Mouse (Mus musculus) retina, embryonic 14.5 days (tissue): ENCODE data around the gene Fgl2.
A peak's percentile ranks its signal among the peaks of the same experiment; 100 is the strongest.

Experiments
- DNase-seq: peaks from one replicate; pipeline ENCODE4 v3.0.0-alpha.2; 2015; ENCODE audit warnings: low spot score

The Fgl2 gene

DNA sequence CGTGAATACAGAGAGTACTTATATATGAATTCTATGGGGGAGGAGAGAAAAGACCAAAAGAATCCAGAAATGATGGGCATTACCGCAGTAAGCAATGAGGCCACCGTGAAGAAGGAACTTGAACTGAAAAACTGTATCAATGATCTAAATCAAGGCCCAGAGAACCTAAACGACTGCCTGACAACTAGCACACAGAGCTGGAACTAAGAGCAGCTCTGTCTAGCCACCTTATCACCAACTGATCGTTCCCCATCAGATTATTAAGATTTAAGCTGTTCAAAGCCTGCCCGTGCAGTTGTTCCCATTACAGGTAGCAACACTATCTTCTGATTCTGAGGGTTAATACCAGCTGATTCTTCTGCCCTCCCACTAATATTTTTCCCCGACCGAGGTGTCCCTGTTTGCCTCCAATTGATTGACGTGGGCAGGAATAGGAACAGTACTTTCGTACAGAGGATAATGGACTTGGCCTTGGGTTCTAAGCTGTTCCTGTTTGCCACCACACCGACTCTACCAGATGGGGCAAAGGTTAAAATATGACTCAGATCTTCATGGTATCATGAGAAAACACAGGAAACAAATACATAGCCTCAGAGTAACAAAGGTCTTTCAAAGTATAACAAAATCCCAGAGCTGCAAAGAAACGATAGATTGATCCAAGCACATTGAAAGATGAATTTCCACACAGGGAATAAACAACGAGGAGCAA is 12.0 kb downstream of the Fgl2 start:
- DNase-seq, result no peak

DNA sequence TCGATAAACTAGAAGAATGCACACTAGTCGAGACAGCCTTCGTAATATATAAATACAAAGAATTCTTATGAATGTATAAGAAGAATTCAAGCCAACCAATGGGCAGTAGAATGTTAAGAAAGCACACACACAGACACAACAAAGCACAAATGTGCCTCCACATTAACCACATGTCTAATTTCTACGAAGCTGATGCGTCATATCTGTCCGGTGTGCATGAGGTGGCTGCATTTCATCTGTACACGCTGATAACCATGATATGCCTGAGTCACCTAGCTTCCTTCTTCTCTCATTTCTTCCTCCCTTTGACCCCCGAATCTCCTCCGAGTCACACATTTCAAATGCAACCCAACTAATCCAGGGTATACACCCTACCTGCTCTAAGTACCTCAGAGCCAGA is 12.5 kb downstream of the Fgl2 start:
- DNase-seq, result no peak

DNA sequence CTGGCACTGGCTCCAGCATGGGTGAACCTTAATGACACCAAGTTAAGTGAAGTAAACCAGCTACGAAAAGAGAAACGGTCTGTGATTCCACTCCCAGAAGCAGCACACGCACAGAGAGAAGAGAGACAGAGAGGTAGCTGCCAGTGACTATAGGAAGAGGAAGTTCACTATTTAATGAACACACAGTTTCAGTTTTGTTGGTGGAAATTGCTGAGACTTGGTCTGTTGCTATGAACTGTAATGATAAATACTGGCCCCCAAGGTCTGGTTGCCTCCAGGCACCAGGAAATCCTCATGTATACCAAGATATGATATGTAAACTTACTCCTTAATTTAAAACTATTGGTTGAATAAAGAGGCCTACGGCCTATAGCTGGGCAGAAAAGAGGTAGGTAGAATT is 14.0 kb downstream of the Fgl2 start:
- no peak for DNase-seq

DNA sequence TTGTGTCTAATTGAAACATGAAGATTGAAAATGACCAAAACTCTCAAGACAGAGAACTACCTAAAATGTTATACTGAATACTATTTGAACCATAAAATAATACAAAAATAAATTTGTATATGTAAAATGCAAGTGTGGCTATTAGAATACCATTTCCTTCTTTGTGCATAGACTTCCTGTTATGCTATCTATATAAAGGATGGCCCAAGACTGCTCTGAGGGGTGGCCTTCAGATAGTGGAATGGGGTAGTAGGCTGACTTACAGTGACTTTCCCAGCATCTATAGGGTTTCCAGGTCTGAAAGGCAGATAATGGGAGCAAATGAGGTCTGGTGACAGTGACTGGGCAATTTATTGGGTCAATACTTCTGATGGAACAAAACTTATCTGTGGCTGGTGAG is 14.9 kb downstream of the Fgl2 start:
- DNase-seq, result no peak

DNA sequence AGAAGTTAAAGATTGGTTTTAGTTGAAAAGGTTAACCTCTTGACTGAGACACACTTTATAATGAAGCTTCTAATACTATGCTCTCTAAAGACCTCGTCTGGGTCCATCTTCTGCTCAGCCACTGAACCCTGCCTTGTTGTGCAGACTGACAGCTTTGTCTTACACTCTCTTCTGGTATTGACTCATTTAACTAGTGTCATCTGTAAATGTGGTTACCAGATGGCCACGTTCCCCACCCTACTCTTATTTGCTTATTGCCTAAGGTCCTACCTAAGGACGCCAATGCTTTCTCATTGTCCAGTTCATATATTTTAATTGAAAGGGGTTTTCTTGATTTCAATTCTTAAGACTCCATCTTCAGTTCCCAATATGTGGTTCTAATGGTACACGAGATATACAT is 16.4 kb downstream of the Fgl2 start:
- DNase-seq, result no peak

DNA sequence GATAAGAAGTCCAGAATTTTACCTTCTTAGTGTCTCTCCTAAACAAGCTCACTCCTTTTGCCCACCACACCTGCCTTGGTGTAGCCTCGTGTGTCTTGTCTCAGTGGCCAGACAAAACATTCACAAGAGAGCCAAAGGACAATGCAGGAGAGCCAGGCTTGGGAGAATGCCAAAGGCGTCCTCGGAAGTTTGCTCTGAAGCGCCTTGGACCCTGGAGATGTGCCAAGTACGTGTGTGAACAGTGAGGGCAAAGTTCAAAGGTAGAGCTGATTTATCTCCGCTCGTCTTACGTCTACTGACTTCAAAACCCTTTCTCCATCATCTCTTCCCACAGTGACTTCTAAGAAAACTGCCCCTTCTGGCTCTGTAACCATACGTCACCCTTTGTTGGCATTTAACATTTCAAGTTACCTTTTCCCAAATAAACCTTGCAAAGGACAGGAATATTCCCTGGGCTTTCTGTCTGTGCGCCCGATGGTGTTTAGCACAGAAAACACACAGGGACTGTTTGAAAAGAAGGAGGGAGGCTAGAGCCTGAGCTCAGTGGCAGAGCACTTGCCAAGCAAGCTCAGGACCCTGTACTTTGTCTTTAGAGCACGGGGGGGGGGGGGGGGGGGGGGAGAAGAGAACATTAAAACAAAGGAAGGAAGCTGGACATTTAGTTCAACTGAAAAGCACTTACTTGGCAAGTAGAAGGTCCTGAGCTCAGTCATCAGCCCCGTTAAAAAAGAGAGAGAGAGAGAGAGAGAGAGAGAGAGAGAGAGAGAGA is 19.4 kb downstream of the Fgl2 start:
- no peak for DNase-seq

DNA sequence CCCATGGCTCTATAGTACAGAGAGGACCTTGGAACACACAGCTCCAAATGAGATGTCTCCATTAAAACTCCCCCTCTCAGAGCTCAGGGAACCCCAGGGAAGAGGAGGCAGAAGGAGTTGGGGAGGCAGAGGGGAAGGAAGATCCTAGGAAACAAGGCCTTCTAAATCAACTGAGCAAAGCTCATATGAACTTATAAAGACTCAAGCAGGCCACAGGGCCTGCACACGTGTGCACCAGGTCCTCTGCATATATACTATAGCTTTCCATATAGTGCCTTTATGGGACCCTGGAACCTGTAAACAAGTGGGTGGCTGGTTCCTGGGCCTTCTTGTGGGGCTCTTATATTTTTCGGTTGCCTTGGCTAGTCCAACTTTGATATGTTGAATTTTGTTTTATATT is 22.1 kb downstream of the Fgl2 start:
- no peak for DNase-seq

DNA sequence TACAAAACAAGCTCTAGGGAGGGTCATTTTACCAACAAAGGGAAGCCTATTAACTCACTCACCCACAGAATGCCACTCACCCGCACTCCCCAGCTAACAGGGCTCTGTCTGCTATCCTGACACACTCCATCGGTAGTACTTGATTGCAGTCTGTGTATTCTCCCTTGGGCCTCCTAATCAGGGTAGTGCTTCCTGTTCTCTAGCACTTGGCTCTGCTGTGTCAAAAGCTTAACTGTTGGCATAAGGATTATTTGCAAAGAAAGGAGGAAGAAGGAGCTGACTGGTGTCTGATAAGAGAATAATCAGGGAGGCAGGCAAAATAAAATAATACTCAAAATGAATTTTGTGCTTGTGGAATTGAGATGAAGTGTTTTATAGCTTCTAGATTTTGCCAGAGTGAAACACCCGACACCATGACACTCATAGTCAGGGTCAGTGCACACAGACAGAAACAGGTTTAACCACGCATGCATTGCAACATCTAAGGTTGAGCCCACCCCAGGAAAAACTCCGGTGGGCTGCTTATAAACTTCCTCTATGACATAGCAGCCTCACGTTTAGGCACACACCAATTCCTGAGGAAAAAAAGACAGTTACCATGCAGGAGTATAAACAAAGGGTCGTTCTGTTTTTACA is 22.9 kb downstream of the Fgl2 start:
- peak; percentile 18 for DNase-seq

DNA sequence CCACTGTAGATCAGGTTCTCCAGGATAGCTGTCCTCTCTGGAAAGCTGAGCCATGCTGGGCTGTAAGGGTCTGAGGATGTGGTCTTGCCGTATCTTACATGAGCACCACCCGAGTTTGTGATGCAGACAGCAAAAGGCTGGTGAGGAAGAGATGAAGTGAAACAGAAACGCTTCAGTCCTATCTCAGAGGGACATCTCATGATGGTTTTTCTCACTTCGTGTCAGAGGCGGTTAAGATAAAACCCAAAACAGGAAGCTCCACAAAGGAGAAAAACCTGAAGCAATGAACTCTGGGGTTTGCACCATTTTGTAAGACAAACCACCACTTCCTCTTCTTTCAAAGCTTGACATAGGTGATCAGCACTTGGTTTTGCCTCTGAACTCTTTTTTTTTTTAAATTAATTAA is 38.8 kb downstream of the Fgl2 start:
- DNase-seq, result no peak

DNA sequence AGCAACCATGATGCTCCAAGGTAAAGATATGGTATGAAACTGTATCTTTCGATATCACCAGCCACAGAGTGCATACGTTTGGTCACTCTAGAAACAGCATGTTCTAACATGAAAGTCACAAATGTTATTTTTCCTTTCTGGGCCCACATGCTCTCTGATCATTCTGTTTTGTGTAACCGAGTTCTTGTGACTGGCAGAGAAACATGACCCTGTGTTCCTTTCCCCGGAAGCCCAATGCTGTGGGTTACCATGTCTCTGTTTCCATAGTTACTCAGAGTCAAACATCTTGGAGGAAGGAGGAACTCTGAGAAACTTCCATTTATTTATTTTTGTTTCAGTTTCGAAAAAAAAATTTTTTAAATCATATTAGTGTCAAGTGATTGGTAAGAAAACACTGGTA is 39.6 kb downstream of the Fgl2 start:
- DNase-seq, result no peak

DNA sequence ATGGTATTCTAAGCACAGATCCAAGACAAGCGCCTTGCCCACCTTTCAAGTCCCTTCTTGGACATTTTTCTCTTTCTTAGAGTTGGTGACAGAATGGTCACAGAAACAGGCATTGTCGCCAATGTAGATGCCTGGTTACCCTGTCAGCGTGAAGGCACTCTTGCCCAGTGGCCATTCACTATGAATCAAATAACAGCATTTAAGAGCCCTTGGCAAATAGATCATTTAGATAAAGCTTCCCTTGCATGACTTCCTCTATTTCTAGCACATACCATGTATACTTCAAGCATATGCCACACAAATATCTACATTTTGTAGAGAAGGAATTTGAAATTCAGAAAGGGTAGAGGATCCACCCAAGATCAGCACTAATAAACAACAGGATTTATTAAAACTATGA is 40.9 kb downstream of the Fgl2 start:
- no peak for DNase-seq

DNA sequence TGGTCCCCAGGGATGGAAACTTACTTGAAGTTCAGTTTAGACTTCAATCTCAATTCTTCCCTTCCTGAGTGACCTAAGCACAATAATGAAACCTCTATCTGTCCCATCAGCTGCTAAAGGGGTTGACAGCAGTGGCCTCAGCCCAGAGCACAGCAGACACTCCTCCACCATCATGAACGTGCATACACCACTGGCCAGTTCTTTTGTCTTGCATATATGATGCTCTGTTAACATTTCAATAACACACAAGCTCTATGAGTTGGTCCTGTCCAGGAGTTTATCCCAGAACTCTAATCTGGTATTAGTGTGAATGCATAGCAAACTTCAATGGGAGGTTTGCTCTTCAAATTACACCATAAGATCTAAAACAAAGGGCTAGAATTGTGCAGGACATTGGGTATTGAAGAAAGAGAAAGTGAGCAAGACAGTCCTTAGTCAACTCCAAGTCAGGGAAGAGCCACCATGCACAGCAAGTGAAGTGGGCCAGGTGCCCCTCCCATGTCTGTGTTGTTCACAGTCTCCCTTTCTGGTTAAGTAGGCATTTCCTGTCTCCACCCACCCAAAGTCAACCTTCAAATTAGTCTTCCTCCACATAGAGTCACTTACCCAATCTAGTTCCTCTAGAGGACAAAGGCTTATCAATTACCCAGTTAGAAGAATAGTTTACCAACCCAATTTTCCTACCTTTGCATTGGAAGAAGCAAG is 41.8 kb downstream of the Fgl2 start:
- DNase-seq, result no peak

DNA sequence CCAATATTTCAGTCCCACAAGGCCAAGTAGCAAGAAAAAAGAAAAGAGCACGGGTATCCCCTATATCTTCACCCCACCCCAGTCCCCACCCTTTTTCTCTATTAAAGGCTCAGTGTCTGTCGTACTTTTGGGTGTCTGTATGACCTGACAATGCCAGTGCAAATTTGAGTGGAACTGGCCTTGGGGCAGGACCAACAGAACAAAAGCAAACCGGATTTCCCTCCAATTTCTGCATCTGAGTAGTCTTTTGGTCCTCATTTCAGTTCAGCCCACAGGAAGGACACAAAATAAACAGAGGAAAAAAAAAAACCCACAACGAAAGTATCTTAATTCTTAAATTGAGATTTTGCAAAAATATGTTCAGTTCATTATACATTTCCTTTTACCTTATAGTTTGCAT is 46.2 kb downstream of the Fgl2 start:
- DNase-seq, result no peak

DNA sequence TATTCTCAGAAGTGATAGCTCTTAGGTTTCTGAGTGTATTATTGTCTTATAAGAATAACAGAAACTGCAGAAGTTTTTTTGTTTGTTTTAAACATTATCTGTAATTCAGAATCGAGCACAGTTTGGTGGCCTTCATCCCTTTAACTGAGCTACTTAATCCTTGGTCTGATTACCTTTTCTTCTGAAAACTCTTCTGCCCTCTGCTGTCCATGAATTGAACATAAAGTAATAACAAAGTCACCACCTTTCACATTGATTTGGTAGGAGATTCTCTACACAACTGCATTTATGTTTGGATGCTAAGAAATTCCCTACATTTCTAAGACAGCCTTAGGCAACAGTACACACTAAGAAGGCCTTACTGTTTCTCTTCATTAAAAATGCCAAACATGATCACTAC is 48.2 kb downstream of the Fgl2 start:
- DNase-seq, result peak; percentile 64

DNA sequence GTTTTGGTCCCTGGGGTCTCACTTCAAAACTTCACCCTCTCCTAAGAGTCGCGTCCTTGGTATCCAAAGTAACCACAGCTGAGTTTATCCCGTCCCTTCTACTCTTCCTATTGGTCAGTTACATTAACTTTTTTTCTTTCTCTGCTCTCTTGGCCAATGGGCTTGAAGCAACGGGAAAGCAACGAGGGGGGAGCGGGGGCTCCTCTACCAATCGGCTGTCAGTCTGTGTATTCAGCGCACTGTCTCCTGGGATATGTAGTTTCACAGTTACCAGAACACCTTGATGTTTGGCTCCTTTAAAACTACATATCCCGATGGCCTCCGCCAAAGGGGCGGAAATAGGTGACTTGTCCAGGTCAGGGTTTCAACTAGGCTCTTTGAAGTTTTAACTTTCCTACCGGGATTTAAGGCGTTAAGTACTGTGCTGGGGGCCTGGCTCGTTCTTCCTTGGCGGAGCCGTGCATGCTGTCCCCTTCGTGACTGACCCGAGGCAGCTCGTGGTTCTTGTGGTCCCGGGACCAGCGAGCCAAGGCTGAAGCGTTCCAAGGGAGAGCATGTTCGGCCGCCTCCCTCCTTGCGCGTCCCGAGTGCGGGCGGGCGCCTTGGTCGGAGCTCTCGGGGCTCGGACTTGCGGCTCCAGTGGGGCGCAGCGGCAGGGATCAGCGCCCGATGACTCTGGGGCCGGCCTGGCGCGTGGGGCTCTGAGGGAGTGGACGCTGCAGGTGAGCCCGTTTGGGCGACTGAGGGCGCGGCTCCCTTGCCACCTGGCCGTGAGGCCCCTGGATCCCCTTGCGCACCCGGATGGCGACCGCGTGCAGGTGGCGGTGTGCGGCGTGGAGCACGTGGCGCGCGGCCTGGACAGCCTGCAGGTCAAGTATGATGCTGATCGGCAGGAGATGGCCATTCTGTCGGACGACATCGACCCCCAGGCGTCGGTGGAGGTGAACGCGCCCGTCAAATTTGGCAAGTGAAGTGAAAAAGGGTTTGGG is 52.5 kb downstream of the Fgl2 start, which contains the start of the genes Ccdc146 and Fam185a:
Ccdc146 (minus strand) TSS at position 64 of the 989 bp plus-strand sequence.
Fam185a (plus strand) TSS at position 345 of the 989 bp plus-strand sequence.
- peak; percentile 99 for DNase-seq

DNA sequence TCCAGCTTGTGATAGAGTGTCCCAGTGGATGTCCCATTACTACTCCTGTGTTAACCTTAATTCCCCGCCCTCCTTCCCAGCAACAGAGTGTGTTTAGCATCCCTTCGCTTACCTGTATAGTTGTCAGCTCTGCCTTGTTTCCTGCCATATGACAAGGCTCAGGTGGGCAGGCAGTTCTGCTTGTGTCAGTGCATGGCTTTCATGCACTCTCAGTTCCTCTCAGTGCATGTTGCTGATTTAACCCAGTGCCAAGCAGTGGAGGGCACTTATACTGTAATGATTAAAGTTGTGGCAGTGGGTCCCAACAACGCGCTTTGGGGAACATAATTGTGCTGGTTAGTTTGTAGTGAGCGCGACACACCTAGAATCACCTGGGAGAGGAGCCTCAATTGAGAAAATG is 54.2 kb downstream of the Fgl2 start:
- DNase-seq, result no peak
